Mouse (Mus musculus): ENCODE results near the gene Spata32. TPM values are rescaled to one million over a fixed set of nuclear protein-coding genes. Genes with fewer than 3 reads are reported as not detected.
"Not testable (repeated sequence)": the region's sequence is repeated elsewhere in the genome, so short reads cannot be mapped to it uniquely, and the experiment has no call there.

Gene Spata32
- polyA plus RNA-seq, 1 experiment, result not detected

- no peak for TF ChIP-seq GATA1 (IDR thresholded peaks at IDR 0.05; ENCODE audit: borderline replicate concordance, low read length)
- H3K9me3 ChIP-seq, result peaks cover 9% of the 10 kb centered on the region; the same call in 1 of the 2 replicates
- peaks cover 67% of the 10 kb centered on the region for H3K36me3 ChIP-seq (replicated peaks; ENCODE audit: low read length)
- peaks cover 17% of the 10 kb centered on the region for H3K4me1 ChIP-seq
- no peaks in the 10 kb centered on the region for H3K27me3 ChIP-seq (replicated peaks)
- no peak overlapping the region for H3K4me3 ChIP-seq (replicated peaks)
These were observed 16.2 kb upstream of the Spata32 start for GRCm38 (mm10) chr11:103234447-103234846.

DNA sequence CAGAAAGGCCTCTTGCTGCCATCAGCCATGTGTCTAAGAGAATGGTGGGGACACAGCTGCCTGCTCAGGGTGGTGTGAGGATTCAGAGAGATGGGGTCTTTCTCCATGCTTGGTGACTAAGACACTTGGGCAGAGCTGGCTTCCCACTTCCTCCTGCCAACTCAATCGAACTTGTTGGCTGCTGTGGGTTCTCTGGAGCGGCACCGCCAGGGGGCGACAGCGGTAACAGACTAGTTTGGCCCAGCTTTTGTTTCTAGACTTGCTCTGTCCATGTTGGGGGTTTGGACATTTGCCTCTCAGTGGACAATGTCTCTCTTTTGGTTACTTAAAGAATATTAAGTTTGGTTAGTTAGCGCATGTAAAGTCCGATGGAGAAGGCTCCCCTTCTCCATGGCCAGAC lies 14.7 kb upstream of the Spata32 start:
- Histone ChIP-seq H3K4me1 (peaks cover 17% of the 10 kb centered on the region), H3K4me3 (replicated peaks) (no peak overlapping the region), H3K9me3 (peaks cover 14% of the 10 kb centered on the region; the same call in 1 of the 2 replicates), H3K27me3 (replicated peaks) (no peaks in the 10 kb centered on the region), H3K36me3 (replicated peaks; ENCODE audit: low read length) (peaks cover 63% of the 10 kb centered on the region)
- no peak for TF ChIP-seq GATA1 (IDR thresholded peaks at IDR 0.05; ENCODE audit: borderline replicate concordance, low read length)
- no peak for TF ChIP-seq FLI1 (IDR thresholded peaks at IDR 0.05; ENCODE audit: low read length)

- TF ChIP-seq GATA1 (IDR thresholded peaks at IDR 0.05; ENCODE audit: borderline replicate concordance, low read length), result no peak
- no peak for TF ChIP-seq FLI1 (IDR thresholded peaks at IDR 0.05; ENCODE audit: low read length)
- no peak overlapping the region for H3K4me3 ChIP-seq (replicated peaks)
These were observed 13.1 kb upstream of the Spata32 start for GRCm38 (mm10) chr11:103231367-103231766.

GRCm38 (mm10) chr11:103230626-103231025 lies 12.4 kb upstream of the Spata32 start:
- Histone ChIP-seq H3K9me3 (peaks cover 6% of the 10 kb centered on the region; the same call in 1 of the 2 replicates), H3K36me3 (replicated peaks; ENCODE audit: low read length) (peaks cover 63% of the 10 kb centered on the region)

More at GRCm38 (mm10) chr11:103231367-103231766, 13.1 kb upstream of the Spata32 start:
- Histone ChIP-seq H3K36me3 (replicated peaks; ENCODE audit: low read length) (peaks cover 63% of the 10 kb centered on the region), H3K27me3 (replicated peaks) (peaks cover 2% of the 10 kb centered on the region), H3K4me1 (peaks cover 7% of the 10 kb centered on the region), H3K9me3 (peaks cover 6% of the 10 kb centered on the region; the same call in 1 of the 2 replicates)

DNA sequence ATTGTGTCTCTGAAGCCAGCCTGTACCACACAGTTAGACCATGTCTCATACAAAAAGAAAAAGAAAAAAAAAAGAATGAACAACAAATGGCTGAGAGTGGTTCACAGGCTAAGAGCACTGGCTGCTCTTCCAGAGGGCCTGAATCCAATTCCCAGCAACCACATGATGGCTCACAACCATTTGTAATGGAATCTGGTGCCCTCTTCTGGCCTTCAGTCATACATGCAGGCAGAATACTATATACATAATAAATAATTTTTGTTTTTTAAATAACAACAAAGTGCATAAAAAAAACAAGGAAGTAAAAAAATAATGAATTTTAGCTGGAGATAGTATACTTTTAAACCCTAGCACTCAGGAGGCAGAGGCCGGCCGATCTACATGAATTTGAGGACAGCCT lies 11.4 kb upstream of the Spata32 start:
- Histone ChIP-seq H3K36me3 (replicated peaks; ENCODE audit: low read length) (peaks cover 69% of the 10 kb centered on the region), H3K27me3 (replicated peaks) (peaks cover 2% of the 10 kb centered on the region)

More at GRCm38 (mm10) chr11:103230626-103231025, 12.4 kb upstream of the Spata32 start:
- Histone ChIP-seq H3K4me3 (replicated peaks) (no peak overlapping the region), H3K4me1 (peaks cover 6% of the 10 kb centered on the region), H3K27me3 (replicated peaks) (peaks cover 2% of the 10 kb centered on the region)
- TF ChIP-seq FLI1 (IDR thresholded peaks at IDR 0.05; ENCODE audit: low read length) (no peak), GATA1 (IDR thresholded peaks at IDR 0.05; ENCODE audit: borderline replicate concordance, low read length) (no peak)

GRCm38 (mm10) chr11:103223951-103224456 lies 5.8 kb upstream of the Spata32 start:
- no peak for TF ChIP-seq FLI1 (IDR thresholded peaks at IDR 0.05; ENCODE audit: low read length)
- no peak for TF ChIP-seq GATA1 (IDR thresholded peaks at IDR 0.05; ENCODE audit: borderline replicate concordance, low read length)
- H3K27me3 ChIP-seq (replicated peaks), result peaks cover 28% of the 10 kb centered on the region
- H3K4me1 ChIP-seq, result peaks cover 23% of the 10 kb centered on the region
- peaks cover 74% of the 10 kb centered on the region for H3K36me3 ChIP-seq (replicated peaks; ENCODE audit: low read length)
- H3K9me3 ChIP-seq, result peaks cover under 1% of the 10 kb centered on the region; the same call in 1 of the 2 replicates
- H3K4me3 ChIP-seq (replicated peaks), result no peak overlapping the region

More for the DNA sequence above, 11.4 kb upstream of the Spata32 start:
- TF ChIP-seq FLI1 (IDR thresholded peaks at IDR 0.05; ENCODE audit: low read length), result no peak
- no peak for TF ChIP-seq GATA1 (IDR thresholded peaks at IDR 0.05; ENCODE audit: borderline replicate concordance, low read length)
- Histone ChIP-seq H3K4me1 (peaks cover 10% of the 10 kb centered on the region), H3K4me3 (replicated peaks) (no peak overlapping the region), H3K9me3 (peaks cover 6% of the 10 kb centered on the region; the same call in 1 of the 2 replicates)

DNA sequence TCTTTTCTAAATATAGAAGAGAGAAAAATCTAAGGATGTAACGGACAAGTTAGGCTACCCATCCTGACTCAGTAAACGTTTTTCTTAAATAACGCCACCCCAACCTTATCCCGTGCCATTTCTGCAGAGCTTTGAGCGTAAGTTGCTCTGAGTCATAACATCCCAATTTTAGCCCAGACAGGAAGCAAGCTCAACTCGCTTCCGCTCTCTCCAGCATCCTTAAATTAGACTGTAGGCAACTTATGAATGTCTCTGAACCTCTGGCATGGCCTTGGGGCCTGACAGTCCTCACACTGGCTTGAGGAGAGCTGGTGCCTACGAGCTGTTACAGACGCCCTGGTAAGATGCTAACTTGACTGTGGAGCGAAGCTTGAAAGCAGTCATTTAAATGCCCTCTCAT lies 5.2 kb upstream of the Spata32 start:
- H3K9me3 ChIP-seq, result no peaks in the 10 kb centered on the region
- H3K4me3 ChIP-seq (replicated peaks), result no peak overlapping the region
- H3K27me3 ChIP-seq (replicated peaks), result peaks cover 34% of the 10 kb centered on the region
- peaks cover 70% of the 10 kb centered on the region for H3K36me3 ChIP-seq (replicated peaks; ENCODE audit: low read length)
- H3K4me1 ChIP-seq, result peaks cover 25% of the 10 kb centered on the region
- TF ChIP-seq GATA1 (IDR thresholded peaks at IDR 0.05; ENCODE audit: borderline replicate concordance, low read length), result no peak
- TF ChIP-seq FLI1 (IDR thresholded peaks at IDR 0.05; ENCODE audit: low read length), result no peak

GRCm38 (mm10) chr11:103222718-103223117 lies 4.5 kb upstream of the Spata32 start:
- Histone ChIP-seq H3K27me3 (replicated peaks) (peaks cover 41% of the 10 kb centered on the region), H3K36me3 (replicated peaks; ENCODE audit: low read length) (peaks cover 65% of the 10 kb centered on the region), H3K4me1 (peaks cover 32% of the 10 kb centered on the region)
- not testable (repeated sequence) for H3K9me3 ChIP-seq; H3K4me3 ChIP-seq (replicated peaks)

- H3K36me3 ChIP-seq (replicated peaks; ENCODE audit: low read length), result peaks cover 52% of the 10 kb centered on the region
- no peaks in the 10 kb centered on the region for H3K9me3 ChIP-seq
- H3K4me3 ChIP-seq (replicated peaks), result no peak overlapping the region
- peaks cover 35% of the 10 kb centered on the region for H3K4me1 ChIP-seq
- no peak for TF ChIP-seq GATA1 (IDR thresholded peaks at IDR 0.05; ENCODE audit: borderline replicate concordance, low read length)
- TF ChIP-seq FLI1 (IDR thresholded peaks at IDR 0.05; ENCODE audit: low read length), result no peak
- peaks cover 49% of the 10 kb centered on the region for H3K27me3 ChIP-seq (replicated peaks)
These were observed 3.2 kb upstream of the Spata32 start for GRCm38 (mm10) chr11:103221437-103221836.

GRCm38 (mm10) chr11:103219995-103220394 lies 1.8 kb upstream of the Spata32 start:
- Histone ChIP-seq H3K4me1 (peaks cover 42% of the 10 kb centered on the region), H3K36me3 (replicated peaks; ENCODE audit: low read length) (peaks cover 38% of the 10 kb centered on the region), H3K27me3 (replicated peaks) (peaks cover 60% of the 10 kb centered on the region), H3K4me3 (replicated peaks) (no peak overlapping the region), H3K9me3 (no peaks in the 10 kb centered on the region)
- TF ChIP-seq GATA1 (IDR thresholded peaks at IDR 0.05; ENCODE audit: borderline replicate concordance, low read length), result no peak
- TF ChIP-seq FLI1 (IDR thresholded peaks at IDR 0.05; ENCODE audit: low read length), result no peak
